Mouse (Mus musculus) kidney, postnatal 36 days (tissue): ENCODE measurements around the gene Fxyd2.

Experiments
- DNase-seq, 2 experiments: peaks; one replicate each; pipeline ENCODE4 v3.0.0; 2021 to 2022; ENCODE audit warnings: mixed read lengths in 2 of 2

Fxyd2 gene

GRCm38 (mm10) chr9:45391299-45391698 is 8.2 kb upstream of the Fxyd2 start:
- DNase-seq, result no peak

GRCm38 (mm10) chr9:45395218-45395617 is 4.3 kb upstream of the Fxyd2 start:
- DNase-seq, result no peak

- peak; percentile 48 to 67 for DNase-seq
Observed at GRCm38 (mm10) chr9:45395796-45396195, 3.7 kb upstream of the Fxyd2 start.

GRCm38 (mm10) chr9:45398336-45398735 is 1.1 kb upstream of the Fxyd2 start:
- peak; percentile 69 to 81 for DNase-seq

GRCm38 (mm10) chr9:45401851-45402250 is 2.4 kb downstream of the Fxyd2 start:
- peak; percentile 61 to 67 for DNase-seq

GRCm38 (mm10) chr9:45402957-45403356 is 3.5 kb downstream of the Fxyd2 start:
- DNase-seq, result peak; percentile 65 to 73

GRCm38 (mm10) chr9:45405694-45406093 is 6.2 kb downstream of the Fxyd2 start:
- DNase-seq, result peak; percentile 82 to 91

GRCm38 (mm10) chr9:45406808-45407207 is 7.3 kb downstream of the Fxyd2 start:
- DNase-seq, result peak; percentile 67 to 71

GRCm38 (mm10) chr9:45407706-45408675 is 8.5 kb downstream of the Fxyd2 start:
- peak; percentile 83 to 94 for DNase-seq

GRCm38 (mm10) chr9:45410193-45410592 is 10.7 kb downstream of the Fxyd2 start:
- peak in 1 of 2 experiments; percentile 57 for DNase-seq

GRCm38 (mm10) chr9:45410614-45411013 is 11.1 kb downstream of the Fxyd2 start:
- peak in 1 of 2 experiments; percentile 17 for DNase-seq

GRCm38 (mm10) chr9:45411111-45411510 is 11.6 kb downstream of the Fxyd2 start:
- DNase-seq, result peak in 1 of 2 experiments; percentile 50

GRCm38 (mm10) chr9:45411803-45412202 is 12.3 kb downstream of the Fxyd2 start:
- peak in 1 of 2 experiments; percentile 51 for DNase-seq

- peak; percentile 92 to 97 for DNase-seq
Observed at GRCm38 (mm10) chr9:45412287-45412686, 12.8 kb downstream of the Fxyd2 start.

GRCm38 (mm10) chr9:45412700-45413477 is 13.4 kb downstream of the Fxyd2 start:
- DNase-seq, result peak; percentile 53 to 59

- DNase-seq, result peak; percentile 87 to 90
Observed at GRCm38 (mm10) chr9:45413478-45414140, 14.1 kb downstream of the Fxyd2 start.

GRCm38 (mm10) chr9:45415912-45416311 is 16.4 kb downstream of the Fxyd2 start:
- DNase-seq, result peak in 1 of 2 experiments; percentile 79

GRCm38 (mm10) chr9:45417245-45417644 is 17.8 kb downstream of the Fxyd2 start:
- DNase-seq, result peak in 1 of 2 experiments; percentile 84

GRCm38 (mm10) chr9:45418252-45418651 is 18.8 kb downstream of the Fxyd2 start:
- no peak for DNase-seq

- peak in 1 of 2 experiments; percentile 51 for DNase-seq
Observed at GRCm38 (mm10) chr9:45421209-45421608, 21.7 kb downstream of the Fxyd2 start.

GRCm38 (mm10) chr9:45422761-45423298 is 23.4 kb downstream of the Fxyd2 start:
- no peak for DNase-seq

GRCm38 (mm10) chr9:45426456-45426855 is 27.0 kb downstream of the Fxyd2 start, which contains the start of gene Dscaml1:
Dscaml1 (plus strand) TSS chr9:45426628.
- DNase-seq, result no peak
